Mouse (Mus musculus) heart, adult 2 months (tissue): ENCODE measurements around the gene Ylpm1.

Experiments used
- CTCF ChIP-seq: fragments of 200-600 bp; IDR thresholded peaks from 2 replicates; pipeline ENCODE4 v1.8.1; 2022; ENCODE audit warnings: antibody characterized with exemption, mild to moderate bottlenecking, moderate library complexity
- EP300 ChIP-seq: fragments of 200-500 bp; IDR thresholded peaks from 2 replicates; pipeline ENCODE4 v1.6.1; 2011; ENCODE audit warnings: low read depth, low read length, control low read depth; ENCODE audit not compliant: insufficient read depth
- POLR2A ChIP-seq: fragments of 200-500 bp; IDR thresholded peaks from 2 replicates; pipeline ENCODE4 v1.6.1; 2011; ENCODE audit warnings: mild to moderate bottlenecking, low read depth, low read length, control low read depth; ENCODE audit not compliant: insufficient read depth

GRCm38 (mm10) chr12:85087845-85088244 is 91.7 kb downstream of the Ylpm1 start:
- no peak for TF ChIP-seq CTCF
- TF ChIP-seq POLR2A: no peak
- no peak for TF ChIP-seq EP300
